Mouse (Mus musculus) stomach, embryonic 16.5 days (tissue): Measurements from ENCODE around the gene Adam19. TPM values are rescaled to one million over a fixed set of nuclear protein-coding genes. Genes with fewer than 3 reads are reported as not detected.

ENCODE experiments used
- ATAC-seq: fragments of 200-750 bp; cut with Nextera tagmentation; 2 replicates; pipeline ENCODE4 v1.8.0; 2017; ENCODE audit warnings: moderate number of reproducible peaks, moderate TSS enrichment; ENCODE audit not compliant: insufficient read depth, low FRiP score
- H3K27ac ChIP-seq: fragments of 300-500 bp; sonication (generic); 2 replicates; pipeline ENCODE4 v1.5.1; 2014; ENCODE audit warnings: low read length
- H3K27me3 ChIP-seq: fragments of 300-500 bp; sonication (generic); 2 replicates; pipeline ENCODE4 v1.6.1; 2014; ENCODE audit warnings: low read length, control low read depth, mixed read lengths; ENCODE audit not compliant: control insufficient read depth, insufficient read depth
- H3K36me3 ChIP-seq: fragments of 300-500 bp; sonication (generic); 2 replicates; pipeline ENCODE4 v1.6.1; 2014; ENCODE audit warnings: low read length; ENCODE audit not compliant: control insufficient read depth, insufficient read depth
- H3K4me1 ChIP-seq: fragments of 300-500 bp; sonication (generic); 2 replicates; pipeline ENCODE4 v1.6.1; 2014; ENCODE audit warnings: low read length, control low read depth, mixed read lengths; ENCODE audit not compliant: control insufficient read depth, insufficient read depth
- H3K4me2 ChIP-seq: fragments of 300-500 bp; sonication (generic); 2 replicates; pipeline ENCODE4 v1.6.1; 2014; ENCODE audit warnings: low read depth, low read length, mixed read lengths
- H3K4me3 ChIP-seq: fragments of 300-500 bp; sonication (generic); replicated peaks from 2 replicates; pipeline ENCODE4 v1.5.1; 2014; ENCODE audit warnings: mild to moderate bottlenecking, low read length
- H3K9ac ChIP-seq: fragments of 300-500 bp; sonication (generic); 2 replicates; pipeline ENCODE4 v1.6.1; 2014; ENCODE audit warnings: low read length
- H3K9me3 ChIP-seq: fragments of 300-500 bp; sonication (generic); replicated peaks from 2 replicates; pipeline ENCODE4 v1.6.1; 2016; ENCODE audit warnings: low read length, control low read depth; ENCODE audit not compliant: control insufficient read depth
- WGBS: fragments of 180-500 bp; shearing (Covaris S2); extraction: QIAGEN DNeasy Blood & Tissue Kit; methylation state at CpG from one replicate; pipeline ENCODE4 v1.1.7; 2014; 5-methylcytosine and 5-hydroxymethylcytosine counted together
- microRNA-seq: library from miRNA; unstranded; fragments of <30 nt; microRNA quantifications from one replicate; pipeline ENCODE4, GENCODE M21; 2016
- polyA plus RNA-seq: library from polyadenylated mRNA; unstranded; fragments of >200 nt; fragmentation: Nextera tagmentation; extraction: Ambion mirVana; gene quantifications from 2 replicates; pipeline ENCODE4 v1.2.1, GENCODE M21; 2015

Adam19 gene
- polyA plus RNA-seq, 1 experiment from 2014 or later = 22.4 TPM

- Histone ChIP-seq H3K36me3 (no peaks in the 10 kb centered on the region), H3K4me2 (no peak overlapping the region), H3K4me3 (no peak overlapping the region), H3K9ac (no peak overlapping the region), H3K27me3 (no peaks in the 10 kb centered on the region), H3K4me1 (peaks cover 5% of the 10 kb centered on the region; the same call in 1 of the 2 replicates), H3K27ac (no peak overlapping the region), H3K9me3 (no peaks in the 10 kb centered on the region)
- ATAC-seq = no peak
- 22% methylated on average over 4 of the region's 4 CpGs for WGBS
Observed at GRCm38 (mm10) chr11:46185486-46185885, 129.7 kb downstream of the Adam19 start.

GRCm38 (mm10) chr11:46188283-46188682, 132.5 kb downstream of the Adam19 start:
- no peak overlapping the region for H3K27ac ChIP-seq
- peaks cover 5% of the 10 kb centered on the region; the same call in 1 of the 2 replicates for H3K4me1 ChIP-seq
- ATAC-seq = no peak
- H3K36me3 ChIP-seq = no peaks in the 10 kb centered on the region
- no peaks in the 10 kb centered on the region for H3K27me3 ChIP-seq
- H3K4me2 ChIP-seq = no peak overlapping the region
- H3K9me3 ChIP-seq = no peaks in the 10 kb centered on the region
- no peak overlapping the region for H3K4me3 ChIP-seq
- 70% methylated on average over 2 of the region's 2 CpGs for WGBS
- H3K9ac ChIP-seq = no peak overlapping the region

- ATAC-seq = no peak
- no peak overlapping the region for H3K27ac ChIP-seq
- no peaks in the 10 kb centered on the region for H3K9me3 ChIP-seq
- H3K27me3 ChIP-seq = no peaks in the 10 kb centered on the region
- H3K4me2 ChIP-seq = no peak overlapping the region
- H3K4me1 ChIP-seq = peaks cover 2% of the 10 kb centered on the region; the same call in 1 of the 2 replicates
- WGBS = 57% methylated on average over 4 of the region's 4 CpGs
- no peak overlapping the region for H3K4me3 ChIP-seq
- no peaks in the 10 kb centered on the region for H3K36me3 ChIP-seq
- no peak overlapping the region for H3K9ac ChIP-seq
Observed at GRCm38 (mm10) chr11:46194175-46194574, 138.4 kb downstream of the Adam19 start.

Small RNA genes within 50 kb of the gene (microRNA-seq; reads per million reads assigned to microRNA genes)
- gene Mir7239 = not detected
- gene Mir8100 = not detected

Other genes starting within 250 kb of the Adam19 start
- gene Clint1, start 203.9 kb upstream of the Adam19 start, polyA plus RNA-seq = 82.4 and 85.6 TPM in 2 replicates
- 3.7 and 4.0 TPM in 2 replicates for gene Lsm11, start 111.1 kb upstream of the Adam19 start, polyA plus RNA-seq
- 10.5 and 11.0 TPM in 2 replicates for gene Thg1l, start 100.5 kb upstream of the Adam19 start, polyA plus RNA-seq
- gene Sox30, start 75.7 kb upstream of the Adam19 start, polyA plus RNA-seq = 0.17 TPM in 1 of 2 replicates, not detected in the other
- gene Gm12166, start 3.7 kb upstream of the Adam19 start, polyA plus RNA-seq = 4.7 and 7.9 TPM in 2 replicates
- gene Nipal4, start 110.5 kb downstream of the Adam19 start, polyA plus RNA-seq = 7.8 and 10.1 TPM in 2 replicates
- gene Fndc9, start 179.5 kb downstream of the Adam19 start, polyA plus RNA-seq = 0.27 and 0.60 TPM in 2 replicates